Mouse (Mus musculus): ENCODE results near the gene Elovl6. TPM values are rescaled to one million over a fixed set of nuclear protein-coding genes. Genes with fewer than 3 reads are reported as not detected.

Elovl6 gene
- total RNA-seq, 2 experiments from 2014 or later, result 11.8 to 22.7 TPM

DNA sequence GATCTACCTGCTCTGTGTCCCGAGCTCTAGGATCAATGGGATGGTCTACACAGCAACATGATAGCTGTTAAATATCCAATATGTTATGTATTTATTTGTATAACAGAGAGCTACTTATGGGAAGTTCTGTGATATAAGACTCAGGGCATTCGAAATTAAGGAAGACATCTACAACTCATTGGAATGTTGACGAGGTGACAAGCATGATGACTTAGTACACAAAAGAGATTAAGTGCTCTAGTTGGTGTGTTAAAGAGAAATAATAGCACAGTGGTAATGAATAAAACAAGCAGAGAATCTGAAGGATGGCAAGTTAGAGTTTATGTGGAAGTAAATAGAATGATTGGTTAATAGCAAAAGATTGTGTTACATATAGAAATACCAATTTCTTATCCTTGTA, 61.6 kb downstream of the Elovl6 start:
- no peak for ATAC-seq (replicated peaks; ENCODE audit: poor library complexity)

GRCm38 (mm10) chr3:129596098-129596497, 63.9 kb downstream of the Elovl6 start:
- no peak for ATAC-seq (replicated peaks; ENCODE audit: poor library complexity)

DNA sequence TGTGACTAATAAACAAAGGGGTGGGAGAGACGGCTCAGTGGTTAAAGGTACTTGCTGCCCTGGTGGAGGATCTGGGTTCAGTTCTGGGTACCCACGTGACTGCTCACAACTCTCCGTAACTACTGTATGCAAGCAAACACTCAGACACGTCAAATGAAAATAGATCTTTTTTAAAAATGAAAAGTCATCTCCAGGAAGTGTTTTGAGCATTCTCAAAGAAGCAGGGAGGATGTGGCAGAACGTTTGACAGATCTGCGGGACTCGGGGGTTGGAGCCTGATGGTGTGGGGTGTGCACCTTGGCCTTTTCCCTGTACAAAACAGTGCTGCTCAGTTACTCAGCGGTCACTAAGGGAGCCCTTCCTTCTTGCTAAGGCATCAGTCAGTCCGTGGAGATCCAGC, 70.1 kb downstream of the Elovl6 start:
- peak; percentile 65 for ATAC-seq (replicated peaks; ENCODE audit: poor library complexity)

- ATAC-seq (replicated peaks; ENCODE audit: poor library complexity), result no peak
These were observed 73.3 kb downstream of the Elovl6 start for GRCm38 (mm10) chr3:129605487-129605886.

DNA sequence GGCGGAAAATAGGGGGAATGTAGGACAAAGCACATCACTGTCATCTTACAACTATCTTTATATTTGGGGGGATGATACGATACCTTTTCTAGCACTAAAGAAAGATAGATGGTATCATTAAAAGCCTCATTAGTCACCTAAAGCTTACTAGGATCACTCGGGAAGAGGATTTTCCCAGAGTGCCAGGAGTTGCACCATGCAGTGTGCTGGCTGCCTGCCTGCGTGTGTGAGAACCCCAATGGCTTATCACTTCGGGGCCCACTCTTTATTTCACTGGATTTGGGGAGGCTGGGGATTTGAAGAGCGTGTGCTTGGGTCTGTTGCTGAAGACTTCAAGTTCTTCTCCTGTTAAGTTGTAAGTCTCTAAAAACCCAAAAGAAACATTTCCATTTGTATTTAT, 73.8 kb downstream of the Elovl6 start:
- ATAC-seq (replicated peaks; ENCODE audit: poor library complexity), result no peak

DNA sequence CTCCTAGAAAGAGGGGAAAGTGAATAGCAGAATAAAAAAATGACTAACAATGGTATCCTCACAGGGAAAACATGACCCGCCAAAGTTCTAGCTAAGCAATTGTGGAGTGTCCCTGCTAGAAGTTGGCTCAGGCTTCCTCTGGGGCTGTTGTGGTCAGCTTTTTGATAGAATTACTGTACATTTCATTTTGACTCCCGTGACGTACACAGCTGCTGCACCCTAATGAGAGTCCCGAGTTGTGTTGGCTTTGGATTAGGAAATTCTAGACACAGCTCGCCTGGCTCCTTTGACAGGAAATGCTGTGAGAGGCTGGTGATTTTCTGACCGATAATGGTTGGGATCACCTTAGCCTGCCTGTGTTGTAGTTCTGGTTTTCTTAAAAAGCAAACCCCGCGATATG, 79.5 kb downstream of the Elovl6 start:
- ATAC-seq (replicated peaks; ENCODE audit: poor library complexity), result peak; percentile 49

- peak; percentile 76 for ATAC-seq (replicated peaks; ENCODE audit: poor library complexity)
These were observed 80.3 kb downstream of the Elovl6 start for GRCm38 (mm10) chr3:129612311-129613097.

DNA sequence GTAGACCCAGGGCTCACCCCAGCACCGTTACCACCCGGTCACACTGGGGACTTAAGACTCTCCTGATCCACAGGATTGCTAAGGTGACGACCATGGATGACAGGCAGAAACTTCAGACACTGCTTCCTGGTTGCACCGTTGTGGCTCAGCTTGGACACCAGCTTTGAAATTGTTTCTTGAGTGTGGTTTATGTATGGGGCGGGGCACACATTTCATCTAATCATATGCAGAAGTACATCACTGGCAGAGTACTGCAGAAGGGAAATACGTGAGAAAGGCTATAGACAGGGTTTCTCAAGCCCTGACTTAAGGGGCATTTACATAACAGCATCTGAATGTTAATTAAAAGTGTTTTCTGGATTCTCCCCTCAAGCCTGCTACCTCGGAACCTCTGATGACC, 81.6 kb downstream of the Elovl6 start:
- peak; percentile 51 for ATAC-seq (replicated peaks; ENCODE audit: poor library complexity)

GRCm38 (mm10) chr3:129614216-129614615, 82.1 kb downstream of the Elovl6 start:
- no peak for ATAC-seq (replicated peaks; ENCODE audit: poor library complexity)

- ATAC-seq (replicated peaks; ENCODE audit: poor library complexity), result no peak
These were observed 85.3 kb downstream of the Elovl6 start for GRCm38 (mm10) chr3:129617450-129617849.

GRCm38 (mm10) chr3:129619194-129619775, 87.1 kb downstream of the Elovl6 start:
- ATAC-seq (replicated peaks; ENCODE audit: poor library complexity), result no peak

DNA sequence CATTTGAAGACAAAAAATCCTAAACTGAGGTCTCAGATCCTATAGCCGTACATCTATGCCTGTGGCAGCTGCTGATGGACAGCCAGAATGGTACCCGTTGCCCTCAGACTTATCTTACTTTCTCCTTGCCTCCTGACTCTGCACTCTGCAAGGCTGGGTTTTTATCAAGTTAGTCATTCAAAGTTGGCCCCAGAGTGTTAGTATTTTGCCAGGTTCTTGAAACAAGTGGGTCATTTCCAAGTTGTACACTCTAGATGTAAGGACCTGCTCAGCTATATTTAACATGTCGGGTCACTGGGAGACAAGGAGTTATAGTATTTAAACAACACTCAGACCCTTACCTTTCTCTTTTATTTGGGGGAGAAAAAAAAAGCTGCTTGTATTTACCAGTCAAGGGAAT, 88.6 kb downstream of the Elovl6 start:
- ATAC-seq (replicated peaks; ENCODE audit: poor library complexity), result peak; percentile 60

GRCm38 (mm10) chr3:129621255-129621654, 89.1 kb downstream of the Elovl6 start:
- no peak; the same call in none of the 2 replicates for ATAC-seq (replicated peaks; ENCODE audit: poor library complexity)

- peak; percentile 63; the same call in 1 of the 2 replicates for ATAC-seq (replicated peaks; ENCODE audit: poor library complexity)
These were observed 90.0 kb downstream of the Elovl6 start for GRCm38 (mm10) chr3:129622120-129622519.

DNA sequence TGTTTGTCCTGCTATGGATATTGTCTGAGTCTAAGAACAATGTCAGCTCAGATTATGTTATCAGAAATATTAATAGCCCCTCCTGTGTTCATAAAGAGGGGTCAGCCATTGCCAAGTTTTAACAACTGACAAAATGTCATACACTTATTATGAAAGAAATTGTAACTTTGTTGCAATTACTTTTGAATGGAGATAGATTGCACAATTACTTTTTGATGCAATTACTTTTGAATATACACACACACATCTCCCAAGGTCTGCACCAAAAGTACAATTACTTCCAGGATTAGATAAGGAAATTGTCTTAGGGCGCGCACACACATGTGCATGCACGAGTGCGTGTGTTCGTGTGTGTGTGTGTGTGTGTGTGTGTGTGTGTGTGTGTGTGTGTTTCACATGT, 90.5 kb downstream of the Elovl6 start:
- peak; percentile 23; the same call in 1 of the 2 replicates for ATAC-seq (replicated peaks; ENCODE audit: poor library complexity)

- ATAC-seq (replicated peaks; ENCODE audit: poor library complexity), result no peak
These were observed 92.1 kb downstream of the Elovl6 start for GRCm38 (mm10) chr3:129624193-129624805.

GRCm38 (mm10) chr3:129627281-129627680, 95.1 kb downstream of the Elovl6 start:
- ATAC-seq (replicated peaks; ENCODE audit: poor library complexity), result no peak

DNA sequence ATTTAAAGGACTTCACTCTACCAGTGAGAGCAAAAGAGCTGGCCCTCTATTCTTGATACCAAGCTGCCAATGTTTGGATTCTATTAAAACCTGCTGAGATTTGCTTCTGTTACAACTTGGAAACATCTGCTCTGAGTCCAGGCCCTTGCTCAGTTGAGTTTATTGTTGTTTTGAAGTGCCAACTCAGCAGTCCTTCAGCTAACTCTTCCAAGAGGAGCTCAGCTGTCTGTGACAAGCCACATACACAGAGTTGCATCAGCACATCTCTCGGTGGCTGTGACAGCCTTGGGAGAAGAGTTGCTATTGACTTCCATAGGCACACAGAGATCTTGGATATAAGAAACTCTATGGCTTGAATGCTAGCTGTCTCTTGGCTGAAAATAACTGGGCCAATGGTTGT, 98.9 kb downstream of the Elovl6 start:
- no peak for ATAC-seq (replicated peaks; ENCODE audit: poor library complexity)

GRCm38 (mm10) chr3:129631857-129632256, 99.7 kb downstream of the Elovl6 start:
- ATAC-seq (replicated peaks; ENCODE audit: poor library complexity), result no peak

- peak; percentile 59 for ATAC-seq (replicated peaks; ENCODE audit: poor library complexity)
These were observed 101.4 kb downstream of the Elovl6 start for GRCm38 (mm10) chr3:129633518-129633917.

DNA sequence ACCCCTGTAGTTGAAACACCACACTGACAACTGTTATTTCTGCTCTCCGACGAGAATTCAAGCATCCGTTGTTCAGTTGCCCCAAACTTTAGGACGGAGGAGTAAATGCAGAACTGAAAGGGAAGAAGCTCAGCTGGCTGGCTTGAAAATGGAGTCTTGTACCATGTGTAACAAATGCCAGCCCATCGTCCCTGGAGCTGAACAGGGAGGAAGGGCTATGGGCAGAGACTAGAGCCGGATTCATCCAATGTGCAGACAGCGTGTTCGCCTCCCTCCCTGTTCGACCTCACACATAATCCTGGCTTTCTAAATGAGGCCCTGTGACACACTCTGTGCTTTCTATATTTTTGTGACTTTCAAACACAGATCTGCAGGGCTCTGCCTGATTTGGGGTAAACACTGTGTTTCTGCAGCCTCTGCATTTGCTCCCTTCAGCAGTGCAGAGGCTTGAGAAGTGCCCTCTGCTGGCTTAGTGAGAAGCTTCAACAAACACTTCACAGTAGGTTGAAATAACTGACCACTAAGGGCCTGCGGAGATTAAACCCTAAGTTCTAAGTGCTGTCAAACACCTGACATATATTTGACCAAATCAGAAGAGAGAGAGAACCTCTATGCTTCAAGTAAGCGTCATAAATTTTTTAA, 102.2 kb downstream of the Elovl6 start:
- peak; percentile 64 for ATAC-seq (replicated peaks; ENCODE audit: poor library complexity)

- no peak for ATAC-seq (replicated peaks; ENCODE audit: poor library complexity)
These were observed 105.3 kb downstream of the Elovl6 start for GRCm38 (mm10) chr3:129637446-129637845.

Measured in megakaryocyte progenitor cell, adult 5-6 weeks (primary cell).